In genomic region chr11:76456897-76457296, GRCm38 (mm10) we compare ENCODE assay signal across 8 mouse cellular contexts. TPM values are rescaled to one million over a fixed set of nuclear protein-coding genes. Genes with fewer than 3 reads are reported as not detected.
DNase-seq lines count a peak whose midpoint lies in the region; ATAC-seq lines count a peak whose summit lies in the region.

No protein-coding gene starts in this region.

- H3K36me3 ChIP-seq in liver, embryonic 16.5 days (ENCODE audit: control insufficient read depth, insufficient read depth): no peaks in the 10 kb centered on the region
- peaks cover 75% of the 10 kb centered on the region for H3K36me3 ChIP-seq in neural tube, embryonic 15.5 days

- DNase-seq in liver (no peak), ES-CJ7 (ENCODE audit: low read depth, low spot score) (peak; percentile 62)
- DNase-seq in cerebellum, adult 8-10 months: no peak
- DNase-seq in frontal cortex, postnatal 10 days (ENCODE audit: low spot score in 2 of 2): no peak
- no peak for DNase-seq in adrenal gland, adult 2 months

- H3K9ac ChIP-seq in liver, embryonic 16.5 days (ENCODE audit: low read depth, low read length): no peak overlapping the region
- H3K9ac ChIP-seq in neural tube, embryonic 15.5 days (replicated peaks): no peak overlapping the region

- H3K9me3 ChIP-seq in liver, embryonic 16.5 days (replicated peaks; ENCODE audit: control insufficient read depth, low read length): no peaks in the 10 kb centered on the region
- H3K9me3 ChIP-seq in neural tube, embryonic 15.5 days (replicated peaks): no peaks in the 10 kb centered on the region

- H3K4me1 ChIP-seq in liver, embryonic 16.5 days (ENCODE audit: control insufficient read depth, low read depth, low read length): no peaks in the 10 kb centered on the region; the same call in 1 of the 2 replicates
- H3K4me1 ChIP-seq in neural tube, embryonic 15.5 days: peaks cover 15% of the 10 kb centered on the region

- no peak overlapping the region for H3K4me3 ChIP-seq in liver, embryonic 16.5 days (ENCODE audit: low read depth, low read length)
- no peak overlapping the region for H3K4me3 ChIP-seq in neural tube, embryonic 15.5 days (replicated peaks)

- WGBS in liver, embryonic 16.5 days (ENCODE audit: insufficient replicate concordance): 50% methylated on average over 10 of the region's 10 CpGs
- WGBS in neural tube, embryonic 15.5 days: 62% methylated on average over 10 of the region's 10 CpGs

- no peak for ATAC-seq in liver, embryonic 16.5 days (ENCODE audit: low read depth)
- peak; percentile 68 for ATAC-seq in granulocyte monocyte progenitor cell, adult 5-6 weeks (replicated peaks; ENCODE audit: poor library complexity, severe bottlenecking)
- no peak for ATAC-seq in neural tube, embryonic 15.5 days (ENCODE audit: low FRiP score)

- H3K27ac ChIP-seq in liver, embryonic 16.5 days (ENCODE audit: low read length): peak overlapping the region; percentile 33; the same call in 1 of the 2 replicates
- H3K27ac ChIP-seq in neural tube, embryonic 15.5 days (replicated peaks): peak overlapping the region; percentile 64

- H3K4me2 ChIP-seq in liver, embryonic 16.5 days (ENCODE audit: low read depth, low read length): no peak overlapping the region
- no peak overlapping the region for H3K4me2 ChIP-seq in neural tube, embryonic 15.5 days

- no peaks in the 10 kb centered on the region for H3K27me3 ChIP-seq in liver, embryonic 16.5 days (ENCODE audit: control insufficient read depth, insufficient read depth, low read depth, low read length)
- H3K27me3 ChIP-seq in neural tube, embryonic 15.5 days (replicated peaks): no peaks in the 10 kb centered on the region

RNA-seq across cellular contexts. Expression of gene Timm22, which starts 50.1 kb away (rescaled TPM):
- 33.7 and 35.7 TPM in 2 replicates for polyA plus RNA-seq in liver, embryonic 16.5 days (2015; fragmentation: Nextera tagmentation; extraction: Ambion mirVana)
- 21.3 and 32.4 TPM in 2 replicates for total RNA-seq in granulocyte monocyte progenitor cell, adult 5-6 weeks (2014; fragmentation: Nextera tagmentation)
- 9.9 and 13.9 TPM in 2 replicates for total RNA-seq in granulocyte monocyte progenitor cell, adult 5-6 weeks (2017)
- polyA plus RNA-seq in neural tube, embryonic 15.5 days (2015; fragmentation: Nextera tagmentation; extraction: Ambion mirVana): 107 and 108 TPM in 2 replicates
- total RNA-seq in adrenal gland, adult 2 months (2021): 10 to 100 TPM; 37.9 to 53.7 TPM
- polyA plus RNA-seq in adrenal gland, adult 2 months (2012; rRNA removed): 13.8 and 21.4 TPM in 2 replicates

RNA-seq across cellular contexts. Expression of gene Nxn, which starts 58.0 kb away (rescaled TPM):
- 2.0 and 2.6 TPM in 2 replicates for polyA plus RNA-seq in liver, embryonic 16.5 days (2015; fragmentation: Nextera tagmentation; extraction: Ambion mirVana)
- 29.6 and 32.3 TPM in 2 replicates for total RNA-seq in granulocyte monocyte progenitor cell, adult 5-6 weeks (2014; fragmentation: Nextera tagmentation)
- total RNA-seq in granulocyte monocyte progenitor cell, adult 5-6 weeks (2017): 24.1 and 25.5 TPM in 2 replicates
- polyA plus RNA-seq in neural tube, embryonic 15.5 days (2015; fragmentation: Nextera tagmentation; extraction: Ambion mirVana): 27.3 and 29.8 TPM in 2 replicates
- 10 to 100 TPM; 28.9 to 31.6 TPM for total RNA-seq in adrenal gland, adult 2 months (2021)
- polyA plus RNA-seq in adrenal gland, adult 2 months (2012; rRNA removed): 21.5 and 25.2 TPM in 2 replicates
